Mouse (Mus musculus) heart, embryonic 14.5 days (tissue): ENCODE data around the gene Jak2. TPM values are rescaled to one million over a fixed set of nuclear protein-coding genes. Genes with fewer than 3 reads are reported as not detected.

Experiments
- ATAC-seq: fragments of 200-750 bp; cut with Nextera tagmentation; 2 replicates; pipeline ENCODE4 v1.8.0; 2017; ENCODE audit warnings: low read depth, moderate TSS enrichment; ENCODE audit not compliant: insufficient number of reproducible peaks, insufficient read depth, low FRiP score
- H3K27ac ChIP-seq, 2 experiments: fragments of 200-500 bp in 1 of 2; fragments of 300-500 bp in 1 of 2; sonication (generic) in 1 of 2; replicated peaks in 1 of 2; 2 replicates each; pipeline ENCODE4 v1.5.1; 2012 to 2014; ENCODE audit warnings: low read depth in 2 of 2, low read length in 2 of 2, control low read depth in 1 of 2, mild to moderate bottlenecking in 1 of 2, mixed read lengths in 1 of 2; ENCODE audit not compliant: control insufficient read depth in 1 of 2, insufficient read depth in 1 of 2
- H3K27me3 ChIP-seq: fragments of 300-500 bp; sonication (generic); 2 replicates; pipeline ENCODE4 v1.6.1; 2014; ENCODE audit warnings: mild to moderate bottlenecking, low read length, control low read depth; ENCODE audit not compliant: control insufficient read depth, insufficient read depth
- H3K36me3 ChIP-seq: fragments of 300-500 bp; sonication (generic); 2 replicates; pipeline ENCODE4 v1.6.1; 2014; ENCODE audit warnings: mild to moderate bottlenecking, control low read depth, low read length, mixed read lengths; ENCODE audit not compliant: control insufficient read depth, insufficient read depth
- H3K4me1 ChIP-seq, 2 experiments: fragments of 200-500 bp in 1 of 2; fragments of 300-500 bp in 1 of 2; sonication (generic) in 1 of 2; 2 replicates each; pipeline ENCODE4 v1.6.1; 2012 to 2014; ENCODE audit warnings: low read length in 2 of 2, control low read depth in 1 of 2, mixed read lengths in 1 of 2; ENCODE audit not compliant: control insufficient read depth in 2 of 2, insufficient read depth in 2 of 2
- H3K4me2 ChIP-seq: fragments of 300-500 bp; sonication (generic); 2 replicates; pipeline ENCODE4 v1.6.1; 2014; ENCODE audit warnings: mild to moderate bottlenecking, low read length
- H3K4me3 ChIP-seq, 2 experiments: fragments of 200-500 bp in 1 of 2; fragments of 300-500 bp in 1 of 2; sonication (generic) in 1 of 2; 2 replicates each; pipeline ENCODE4 v1.5.1; 2012 to 2014; ENCODE audit warnings: low read length in 2 of 2, mild to moderate bottlenecking in 2 of 2, control low read depth in 1 of 2, low read depth in 1 of 2, moderate library complexity in 1 of 2; ENCODE audit not compliant: control insufficient read depth in 1 of 2, insufficient read depth in 1 of 2
- H3K9ac ChIP-seq: fragments of 300-500 bp; sonication (generic); 2 replicates; pipeline ENCODE4 v1.6.1; 2014; ENCODE audit warnings: mild to moderate bottlenecking, low read length
- H3K9me3 ChIP-seq: fragments of 300-500 bp; sonication (generic); 2 replicates; pipeline ENCODE4 v1.6.1; 2016; ENCODE audit warnings: low read length, control low read depth; ENCODE audit not compliant: control insufficient read depth
- WGBS: fragments of 180-500 bp; shearing (Covaris S2); extraction: QIAGEN DNeasy Blood & Tissue Kit; methylation state at CpG from one replicate; pipeline ENCODE4 v1.1.7; 2014; 5-methylcytosine and 5-hydroxymethylcytosine counted together
- polyA plus RNA-seq: library from polyadenylated mRNA; unstranded; fragments of >200 nt; fragmentation: Nextera tagmentation; extraction: Ambion mirVana; gene quantifications from 2 replicates; pipeline ENCODE4 v1.2.1, GENCODE M21; 2014

Gene Jak2
- polyA plus RNA-seq, 1 experiment from 2014 or later = 11.1 TPM

DNA sequence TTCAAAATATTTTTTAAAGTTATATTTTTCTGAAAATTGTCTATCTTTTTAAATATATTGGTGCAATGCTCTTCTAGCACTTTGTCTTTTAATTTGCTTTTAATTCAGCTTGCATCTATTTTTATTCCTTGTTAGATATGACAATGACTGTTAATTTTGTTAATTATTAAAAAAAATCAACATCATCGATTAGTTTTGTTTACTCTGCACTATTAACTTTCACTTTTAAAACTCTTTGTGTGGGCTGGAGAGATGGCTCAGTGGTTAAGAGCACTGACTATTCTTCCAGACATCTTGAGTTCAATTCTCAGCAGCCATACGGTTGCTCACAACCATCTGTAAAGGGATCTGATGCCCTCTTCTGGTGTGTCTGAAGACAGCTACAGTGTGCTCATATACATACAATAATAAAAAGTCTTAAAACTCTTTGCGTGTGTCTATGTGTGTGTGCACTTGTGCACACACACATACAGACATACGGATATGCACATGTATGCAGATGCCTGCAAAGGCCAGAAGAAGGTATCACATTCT lies 17.2 kb downstream of the Jak2 start:
- no peak overlapping the region for H3K9ac ChIP-seq
- H3K27me3 ChIP-seq = no peaks in the 10 kb centered on the region
- no peaks in the 10 kb centered on the region for H3K9me3 ChIP-seq
- H3K4me3 ChIP-seq = no peak overlapping the region
- WGBS = 88% methylated on average over 4 of the region's 4 CpGs
- no peak for ATAC-seq
- H3K4me1 ChIP-seq = peaks cover 4 to 18% of the 10 kb centered on the region in 2 experiments
- no peak overlapping the region for H3K27ac ChIP-seq
- H3K36me3 ChIP-seq = peaks cover 8% of the 10 kb centered on the region; the same call in 1 of the 2 replicates
- H3K4me2 ChIP-seq = no peak overlapping the region

DNA sequence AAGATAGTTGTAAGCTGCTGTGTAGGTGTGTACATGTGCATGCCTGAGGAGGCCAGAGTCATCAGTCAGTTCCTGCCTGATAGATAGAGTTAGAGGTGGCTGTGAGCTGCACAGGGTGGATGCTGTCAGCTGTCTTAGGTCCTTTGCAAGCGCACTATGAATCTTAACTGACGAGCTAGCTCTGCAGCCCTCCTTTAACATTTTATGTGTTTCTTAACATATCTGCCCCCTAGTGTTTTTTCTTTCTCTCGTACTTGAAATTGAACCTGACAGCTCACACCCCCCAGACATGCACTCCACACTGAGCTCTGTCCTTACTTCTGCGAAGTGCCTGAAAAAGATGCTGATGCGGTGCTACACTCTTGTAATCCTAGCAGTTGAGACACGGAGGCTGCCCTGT lies 18.6 kb downstream of the Jak2 start:
- Histone ChIP-seq H3K9ac (no peak overlapping the region), H3K4me3 (no peak overlapping the region), H3K4me1 (peaks cover 4 to 15% of the 10 kb centered on the region in 2 experiments), H3K27me3 (no peaks in the 10 kb centered on the region), H3K27ac (no peak overlapping the region), H3K4me2 (no peak overlapping the region), H3K36me3 (peaks cover 12% of the 10 kb centered on the region; the same call in 1 of the 2 replicates), H3K9me3 (no peaks in the 10 kb centered on the region)
- 49% methylated on average over 6 of the region's 6 CpGs for WGBS
- ATAC-seq = no peak

DNA sequence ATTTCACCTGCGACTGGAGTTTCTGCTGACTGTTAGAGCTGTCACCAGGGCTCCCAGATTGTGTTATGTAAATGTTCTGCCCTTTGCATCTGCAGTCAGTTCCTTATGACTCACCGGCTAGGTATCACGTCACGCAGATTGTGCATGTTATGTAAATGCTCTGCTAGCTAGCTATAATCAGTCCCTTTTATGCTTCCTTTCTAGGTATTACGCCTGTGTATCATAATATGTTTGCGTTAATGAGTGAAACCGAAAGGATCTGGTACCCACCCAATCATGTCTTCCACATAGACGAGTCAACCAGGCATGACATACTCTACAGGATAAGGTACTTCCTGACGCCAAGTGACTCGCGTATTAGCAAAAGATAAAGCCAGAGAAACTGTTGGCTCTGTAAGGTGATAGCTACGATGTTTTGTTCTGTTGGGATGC lies 19.5 kb downstream of the Jak2 start:
- Histone ChIP-seq H3K9me3 (no peaks in the 10 kb centered on the region), H3K4me2 (peak overlapping the region; percentile 42), H3K4me1 (peaks cover 2 to 8% of the 10 kb centered on the region in 2 experiments; a peak in 3 of 4 replicates), H3K4me3 (peak overlapping the region in 1 of 2 experiments; percentile 2; a peak in 2 of 4 replicates), H3K9ac (no peak overlapping the region), H3K27ac (no peak overlapping the region), H3K36me3 (peaks cover 19% of the 10 kb centered on the region), H3K27me3 (no peaks in the 10 kb centered on the region)
- ATAC-seq = no peak
- WGBS = 23% methylated on average over 12 of the region's 12 CpGs

DNA sequence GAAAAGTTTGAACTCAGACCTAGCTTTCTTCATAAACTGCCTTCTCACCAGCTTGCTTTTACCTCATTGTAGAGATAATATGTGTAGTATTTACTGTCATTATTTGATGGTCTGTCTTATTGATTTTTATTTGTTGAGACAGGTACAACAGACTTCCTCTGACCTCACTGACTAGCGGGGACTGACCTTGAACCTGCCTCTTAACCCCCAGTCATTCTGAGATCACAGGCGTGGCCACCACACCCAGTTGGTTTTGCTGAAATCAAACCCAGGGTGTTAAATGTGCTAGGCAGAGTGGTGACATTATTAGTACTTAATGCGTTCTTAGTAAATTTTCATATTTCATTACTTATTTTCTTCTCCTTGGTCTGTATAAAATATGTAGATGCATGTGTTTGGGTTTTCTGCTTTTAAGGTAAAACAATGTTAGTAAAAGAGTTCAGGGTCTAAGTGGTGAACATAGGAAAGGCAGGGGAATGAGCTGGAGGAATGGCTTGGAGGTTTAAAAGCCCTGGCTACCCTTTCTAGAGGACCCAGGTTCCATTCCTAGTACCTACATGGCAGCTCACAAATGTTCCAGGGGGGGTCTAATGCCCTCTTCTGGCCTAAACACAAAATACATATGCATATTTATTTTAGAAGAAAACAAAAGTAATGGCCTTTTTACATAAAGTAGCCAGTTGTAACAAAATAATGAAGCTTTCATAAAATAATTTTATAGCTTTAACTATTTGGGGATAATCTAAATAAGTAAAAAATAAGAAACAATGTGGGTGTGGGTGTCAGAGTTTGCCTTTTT lies 20.6 kb downstream of the Jak2 start:
- no peak overlapping the region for H3K4me2 ChIP-seq
- no peak for ATAC-seq
- H3K4me3 ChIP-seq = no peak overlapping the region
- peaks cover 30% of the 10 kb centered on the region for H3K36me3 ChIP-seq
- H3K4me1 ChIP-seq = peaks cover 2 to 8% of the 10 kb centered on the region in 2 experiments; a peak in 3 of 4 replicates
- H3K9me3 ChIP-seq = no peaks in the 10 kb centered on the region
- no peak overlapping the region for H3K9ac ChIP-seq
- H3K27me3 ChIP-seq = no peaks in the 10 kb centered on the region
- H3K27ac ChIP-seq = no peak overlapping the region
- 90% methylated on average over 3 of the region's 3 CpGs for WGBS

DNA sequence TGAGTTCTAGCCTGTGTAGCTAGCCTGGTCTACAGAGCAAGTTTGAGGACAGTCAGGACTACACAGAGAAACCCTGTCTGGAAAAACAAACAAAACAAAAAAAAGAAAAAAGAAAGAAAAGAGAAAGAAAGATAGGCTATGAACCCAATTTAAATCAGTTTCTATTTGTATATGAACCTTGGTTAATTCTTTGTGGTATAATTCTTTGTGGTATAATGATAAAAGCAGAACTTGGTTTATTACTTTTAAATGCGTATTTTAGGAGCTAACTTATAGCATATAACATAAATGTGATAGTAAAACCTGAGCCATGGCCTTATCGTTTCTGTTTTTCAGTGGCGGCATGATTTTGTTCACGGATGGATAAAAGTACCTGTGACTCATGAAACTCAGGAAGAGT lies 24.8 kb downstream of the Jak2 start:
- Histone ChIP-seq H3K9me3 (no peaks in the 10 kb centered on the region), H3K4me2 (no peak overlapping the region), H3K27me3 (no peaks in the 10 kb centered on the region), H3K4me3 (no peak overlapping the region), H3K4me1 (no peaks in the 10 kb centered on the region), H3K27ac (no peak overlapping the region), H3K36me3 (peaks cover 42% of the 10 kb centered on the region), H3K9ac (no peak overlapping the region)
- no peak for ATAC-seq
- WGBS = 95% methylated on average over 4 of the region's 4 CpGs

DNA sequence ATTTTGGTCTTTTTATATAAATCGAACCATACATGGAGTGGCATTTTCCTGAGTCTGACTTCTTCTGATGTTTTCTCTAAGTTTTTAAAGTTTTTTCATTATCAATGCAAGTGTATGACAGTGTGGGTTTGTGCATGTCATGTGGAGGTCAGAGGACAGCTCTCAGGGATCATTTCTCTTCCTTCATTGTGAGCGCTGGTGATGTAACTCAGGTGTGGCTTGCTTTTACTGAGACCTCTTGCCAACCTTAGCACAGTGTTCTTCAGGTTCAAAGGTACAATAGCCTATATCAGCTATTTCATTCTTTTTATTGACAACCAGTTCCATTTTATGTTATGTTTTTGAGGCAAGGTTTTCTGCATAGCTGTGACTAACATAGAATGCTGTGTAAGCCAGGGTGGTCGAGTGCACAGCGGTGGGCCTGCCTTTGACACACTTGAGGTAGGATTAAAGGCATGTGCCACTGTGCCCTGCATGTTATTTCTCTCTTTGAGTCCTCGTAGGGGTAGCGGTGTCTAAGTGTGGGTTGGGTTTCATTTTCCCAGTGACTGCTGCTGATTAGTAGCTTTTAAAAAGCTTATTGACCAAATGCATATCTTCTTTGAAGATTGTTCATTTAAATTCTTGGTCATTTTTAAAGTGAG lies 27.4 kb downstream of the Jak2 start:
- Histone ChIP-seq H3K9me3 (no peaks in the 10 kb centered on the region), H3K4me2 (no peak overlapping the region), H3K4me1 (no peaks in the 10 kb centered on the region), H3K9ac (no peak overlapping the region), H3K27ac (no peak overlapping the region), H3K36me3 (peaks cover 50% of the 10 kb centered on the region), H3K4me3 (no peak overlapping the region), H3K27me3 (no peaks in the 10 kb centered on the region)
- 83% methylated on average over 6 of the region's 6 CpGs for WGBS
- ATAC-seq = no peak

DNA sequence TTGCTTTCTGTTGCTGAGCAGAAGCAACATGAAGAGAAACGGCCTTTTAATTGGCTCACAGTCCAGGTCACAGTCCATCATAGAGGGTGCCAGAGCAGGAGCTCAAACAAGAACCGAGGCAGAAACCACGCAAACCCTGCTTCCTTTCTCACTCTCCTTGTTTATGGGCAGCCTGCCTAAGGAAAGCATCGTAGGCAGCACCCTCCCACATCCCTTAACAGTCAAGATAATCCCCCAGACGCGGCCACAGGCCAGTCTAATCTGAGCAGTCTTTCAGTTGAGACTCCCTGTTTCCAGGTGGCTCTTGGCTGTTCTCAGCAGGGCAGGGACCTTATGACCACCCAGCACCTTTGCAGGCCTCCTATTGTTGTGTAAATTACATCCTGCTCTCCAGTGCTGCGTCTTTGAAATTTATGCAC lies 33.8 kb downstream of the Jak2 start:
- ATAC-seq = no peak
- WGBS = 37% methylated on average over 7 of the region's 7 CpGs
- H3K27me3 ChIP-seq = no peaks in the 10 kb centered on the region
- no peak overlapping the region for H3K4me3 ChIP-seq
- no peaks in the 10 kb centered on the region for H3K4me1 ChIP-seq
- no peak overlapping the region for H3K27ac ChIP-seq
- H3K9ac ChIP-seq = no peak overlapping the region
- H3K36me3 ChIP-seq = peaks cover 54% of the 10 kb centered on the region
- H3K4me2 ChIP-seq = no peak overlapping the region
- no peaks in the 10 kb centered on the region for H3K9me3 ChIP-seq
